Mouse (Mus musculus): ENCODE data around the gene Map3k9.

Gene Map3k9

DNA sequence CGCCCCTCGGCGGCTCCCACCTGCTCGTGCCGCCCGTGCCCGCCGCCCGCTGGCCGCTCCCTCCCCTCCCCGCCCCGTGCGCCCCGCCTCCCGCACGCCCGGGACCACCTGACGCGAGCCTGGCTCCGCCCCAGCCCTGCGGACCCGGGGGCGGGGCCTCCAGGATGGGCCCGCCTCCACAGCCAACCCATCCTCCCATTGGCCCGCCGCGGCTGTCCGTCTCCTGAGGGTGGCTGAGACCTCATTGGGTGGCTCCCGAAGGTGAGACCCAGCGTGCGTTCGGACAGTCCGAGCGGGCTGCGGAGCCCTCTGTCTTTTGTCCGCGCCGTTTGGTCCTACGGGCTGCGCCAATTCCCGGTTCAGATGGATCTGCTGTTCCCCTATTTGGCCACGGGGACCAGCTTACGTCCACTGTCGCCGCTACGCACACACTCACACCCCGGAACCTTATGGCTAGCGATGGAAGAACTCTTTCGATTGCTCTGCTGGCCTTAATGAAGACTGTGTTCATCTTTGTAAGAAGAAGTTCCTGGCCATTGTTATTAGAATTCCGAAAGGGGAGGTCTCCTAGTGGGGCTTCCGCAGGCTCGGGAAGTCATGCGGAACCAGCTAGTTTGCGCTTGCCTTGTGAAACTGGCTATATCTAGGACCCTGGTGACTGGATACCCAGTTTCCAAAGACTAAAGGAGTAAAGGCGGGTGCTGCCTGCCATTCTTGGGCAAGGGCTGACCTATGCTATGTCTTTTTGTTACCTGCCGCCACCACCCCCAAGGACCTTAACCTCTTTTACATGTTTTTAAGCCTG is at the start of gene Map3k9:
Gene Map3k9, minus strand, starts transcription at position 71 of the 805 bp plus-strand sequence.
- peak; percentile 99 for DNase-seq (ENCODE audit: low spot score)

DNA sequence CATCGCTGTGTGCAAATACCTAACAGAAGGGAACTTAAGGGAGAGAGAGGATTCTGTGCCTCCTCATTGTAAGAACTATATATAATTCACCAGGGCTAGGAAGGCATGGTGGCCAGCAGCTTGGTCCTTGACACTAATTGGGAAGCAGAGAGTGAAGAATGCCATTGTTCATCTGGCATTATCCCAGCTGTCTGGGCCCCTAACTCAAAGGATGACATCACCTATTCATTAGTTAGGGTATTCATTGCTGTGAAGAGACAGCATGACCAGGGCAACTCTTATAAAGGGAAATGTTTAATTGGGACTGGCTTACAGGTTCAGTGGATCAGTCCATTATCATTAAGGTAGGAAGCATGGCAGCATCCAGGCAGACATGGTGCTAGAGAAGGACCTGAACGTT is 47.4 kb upstream of the Map3k9 start:
- no peak for DNase-seq (ENCODE audit: low spot score)

DNA sequence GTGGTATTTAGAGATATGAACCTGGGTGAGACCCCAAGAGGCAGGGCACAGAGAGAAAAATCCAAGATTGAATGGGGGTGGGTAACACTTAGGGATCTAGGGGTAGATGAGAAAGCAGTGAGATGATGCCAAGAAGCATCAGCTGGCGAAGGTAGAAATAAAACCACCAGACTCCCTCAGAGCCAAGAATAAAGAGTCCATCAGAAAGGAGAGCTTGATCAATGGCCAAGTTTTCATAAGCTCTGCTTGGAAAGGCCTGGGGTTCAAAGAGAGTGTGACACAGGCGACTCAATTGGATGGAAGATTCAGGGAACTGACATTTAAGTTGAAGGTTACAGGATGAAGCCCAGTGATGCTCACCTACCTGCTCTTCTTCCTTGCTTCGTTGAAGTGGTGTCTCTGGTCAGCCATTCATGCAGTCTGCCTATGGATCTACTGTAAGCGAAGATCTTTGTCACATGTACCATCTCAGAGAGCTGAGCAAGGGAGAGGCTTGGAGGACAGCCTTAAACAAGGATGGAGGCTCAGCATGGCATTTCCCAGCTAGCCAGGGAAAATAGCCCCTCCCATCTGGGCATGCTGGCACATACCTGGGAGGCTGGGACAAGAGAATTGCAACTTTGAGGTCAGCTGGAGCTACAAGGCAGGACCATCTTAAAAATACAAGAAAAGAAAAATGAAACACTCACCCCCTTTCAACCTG is 42.0 kb upstream of the Map3k9 start:
- no peak for DNase-seq (ENCODE audit: low spot score)

DNA sequence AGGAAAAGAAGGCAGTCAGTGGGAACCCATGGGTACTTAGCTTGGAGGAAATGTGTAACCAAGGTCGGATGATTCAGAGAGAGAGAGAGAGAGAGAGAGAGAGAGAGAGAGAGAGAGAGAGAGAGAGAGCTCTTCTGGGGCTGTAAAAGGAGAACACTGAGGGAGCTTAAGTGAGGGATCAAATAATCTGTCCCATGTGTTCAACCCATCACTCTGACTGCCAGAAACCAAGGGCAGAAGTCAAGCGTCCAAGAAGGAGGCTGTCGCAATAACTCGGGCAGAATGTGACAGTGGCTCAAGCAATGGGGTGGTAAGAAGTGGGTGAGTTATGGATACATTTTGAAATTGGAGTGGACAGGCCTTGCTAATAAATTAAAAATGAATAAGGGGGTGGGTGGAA is 41.2 kb upstream of the Map3k9 start:
- no peak for DNase-seq (ENCODE audit: low spot score)

DNA sequence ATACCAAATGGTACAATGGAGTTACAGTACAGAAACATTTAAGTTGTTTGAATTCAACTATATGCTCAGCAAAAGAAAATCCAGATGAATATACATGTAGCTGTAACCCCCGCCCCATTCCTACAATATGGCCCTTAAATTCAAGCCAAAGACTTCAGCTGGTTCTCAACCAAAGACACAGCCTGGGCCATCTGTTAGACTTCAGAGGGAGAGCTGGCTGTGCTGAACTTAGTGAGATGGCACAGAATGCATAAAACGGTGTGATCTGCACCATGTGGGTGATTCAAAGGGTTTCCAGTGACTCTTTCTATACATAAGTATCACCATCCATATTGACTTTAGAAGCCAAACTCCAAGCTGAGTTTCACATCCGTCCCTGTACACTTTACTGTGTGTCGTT is 39.7 kb upstream of the Map3k9 start:
- DNase-seq (ENCODE audit: low spot score): no peak

- DNase-seq (ENCODE audit: low spot score): no peak
These were observed 36.1 kb upstream of the Map3k9 start for GRCm38 (mm10) chr12:81817126-81817505.

DNA sequence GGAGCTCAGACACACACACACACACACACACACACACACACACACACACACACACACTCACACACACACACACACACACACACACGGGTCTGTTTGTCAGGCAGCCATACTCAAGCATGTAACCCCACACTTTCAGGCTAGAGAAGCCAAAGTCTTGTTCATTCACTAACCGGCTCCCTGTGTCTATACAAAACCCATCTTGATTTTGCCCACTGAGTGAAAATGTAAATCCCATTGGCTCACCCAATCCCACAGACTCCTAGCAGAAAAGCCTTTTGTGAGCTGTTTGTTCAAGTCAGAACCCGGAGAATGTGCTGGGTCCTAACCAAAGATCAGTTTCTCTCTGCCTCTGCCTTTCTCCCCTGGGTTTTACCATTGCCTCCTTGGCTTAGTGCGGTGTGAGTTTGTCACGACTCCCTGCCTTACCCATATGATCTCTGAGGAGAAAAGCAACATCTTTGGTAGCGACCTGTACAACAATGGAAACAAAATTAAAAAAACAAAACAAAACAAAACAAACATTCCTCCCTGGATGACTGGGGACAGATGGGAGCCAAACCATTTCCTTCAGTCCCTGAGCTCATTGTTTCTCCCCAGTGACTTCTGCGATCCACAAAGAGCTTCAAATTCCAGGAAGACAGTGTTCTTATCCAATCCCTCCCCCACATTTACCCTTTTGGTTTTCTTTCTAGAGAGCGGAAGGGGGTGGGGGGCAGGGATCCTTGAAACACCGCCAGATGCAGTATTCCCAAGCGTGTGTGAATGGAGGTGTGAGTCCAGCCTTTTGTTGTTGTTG is 35.6 kb upstream of the Map3k9 start:
- DNase-seq (ENCODE audit: low spot score): no peak

- DNase-seq (ENCODE audit: low spot score): no peak
These were observed 33.8 kb upstream of the Map3k9 start for GRCm38 (mm10) chr12:81814742-81815141.

- no peak for DNase-seq (ENCODE audit: low spot score)
These were observed 29.4 kb upstream of the Map3k9 start for GRCm38 (mm10) chr12:81810417-81810816.

DNA sequence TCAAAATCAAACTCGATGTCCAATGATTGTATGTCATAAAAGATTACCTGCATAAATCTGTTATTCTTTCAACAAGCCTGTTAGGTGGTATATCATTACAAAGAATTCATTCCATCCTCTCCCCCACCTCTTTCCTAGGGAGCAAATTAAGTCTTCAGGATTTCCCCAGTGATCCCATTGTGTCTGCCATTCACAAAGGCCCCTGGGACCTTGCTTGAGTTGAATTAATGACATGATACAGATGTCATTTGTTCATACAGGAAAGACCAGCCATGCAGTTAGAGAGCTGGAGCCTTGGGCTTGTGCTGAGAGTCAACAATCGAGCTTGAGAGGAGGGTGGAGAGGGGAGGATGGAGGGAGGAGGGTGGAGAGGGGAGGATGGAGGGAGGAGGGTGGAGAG is 27.6 kb upstream of the Map3k9 start:
- DNase-seq (ENCODE audit: low spot score): peak; percentile 28

DNA sequence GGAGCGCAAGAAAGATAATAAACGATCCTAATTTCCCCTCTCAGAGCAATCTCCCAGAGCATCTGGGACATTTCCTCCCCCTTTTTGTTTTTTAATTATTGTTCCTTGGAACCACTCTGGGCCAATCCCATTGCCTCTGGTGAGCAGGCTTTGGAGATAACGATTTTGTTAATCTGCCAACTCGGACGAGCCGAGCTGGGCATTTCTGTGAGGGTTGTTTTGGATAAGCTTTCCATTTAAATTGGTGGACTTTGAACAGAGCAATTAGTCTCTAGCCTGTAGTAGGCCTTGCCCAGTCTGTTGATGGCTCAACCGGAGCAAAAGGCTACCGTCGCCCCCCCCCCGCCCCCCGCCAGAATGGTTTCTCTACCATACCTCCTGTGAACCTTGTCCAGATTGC is 27.0 kb upstream of the Map3k9 start:
- DNase-seq (ENCODE audit: low spot score): peak; percentile 78

GRCm38 (mm10) chr12:81807529-81807837 is 26.5 kb upstream of the Map3k9 start:
- DNase-seq (ENCODE audit: low spot score): peak; percentile 45

GRCm38 (mm10) chr12:81806759-81807528 is 26.0 kb upstream of the Map3k9 start:
- DNase-seq (ENCODE audit: low spot score): peak; percentile 73

GRCm38 (mm10) chr12:81806114-81806513 is 25.1 kb upstream of the Map3k9 start:
- DNase-seq (ENCODE audit: low spot score): no peak

GRCm38 (mm10) chr12:81803803-81804202 is 22.8 kb upstream of the Map3k9 start:
- DNase-seq (ENCODE audit: low spot score): no peak

GRCm38 (mm10) chr12:81803016-81803415 is 22.0 kb upstream of the Map3k9 start:
- DNase-seq (ENCODE audit: low spot score): no peak

DNA sequence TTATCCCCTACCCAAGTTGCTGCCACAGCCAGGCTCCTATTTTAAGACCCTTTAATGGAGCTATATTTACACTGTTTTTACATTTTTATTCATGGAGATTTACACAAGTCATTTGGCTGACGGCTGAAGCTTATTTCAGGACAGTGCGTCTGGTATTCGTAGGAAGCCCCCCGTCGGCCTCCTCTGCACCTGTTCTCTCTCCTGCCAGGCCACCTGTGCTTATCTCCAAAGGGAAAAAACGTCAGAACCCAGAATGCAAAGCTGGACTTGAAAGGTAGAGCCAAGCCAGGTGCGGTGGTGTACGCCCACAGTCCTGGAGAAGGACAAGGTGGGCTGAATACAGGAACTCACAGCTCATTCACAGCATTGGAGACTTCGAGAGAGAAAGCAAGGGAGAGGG is 20.2 kb upstream of the Map3k9 start:
- no peak for DNase-seq (ENCODE audit: low spot score)

DNA sequence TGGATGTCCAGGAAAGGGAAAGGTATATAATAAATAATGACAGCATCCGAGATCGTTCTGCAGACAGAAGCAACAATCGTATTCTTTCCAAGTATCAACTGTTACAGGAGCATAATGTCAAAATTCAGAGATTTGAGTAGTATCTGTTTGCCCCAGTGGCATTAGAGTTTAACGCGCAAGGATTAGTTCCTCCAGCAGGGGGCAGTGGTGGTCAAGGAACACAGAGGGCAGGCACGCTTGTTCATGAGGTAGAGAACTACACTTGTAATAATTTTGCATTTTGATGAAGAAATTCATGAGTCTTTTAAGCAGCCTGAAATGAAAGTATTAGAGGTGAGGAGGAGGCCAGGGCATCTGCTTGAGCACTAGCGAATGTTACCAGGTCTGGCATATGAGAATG is 15.6 kb upstream of the Map3k9 start:
- peak; percentile 89 for DNase-seq (ENCODE audit: low spot score)

DNA sequence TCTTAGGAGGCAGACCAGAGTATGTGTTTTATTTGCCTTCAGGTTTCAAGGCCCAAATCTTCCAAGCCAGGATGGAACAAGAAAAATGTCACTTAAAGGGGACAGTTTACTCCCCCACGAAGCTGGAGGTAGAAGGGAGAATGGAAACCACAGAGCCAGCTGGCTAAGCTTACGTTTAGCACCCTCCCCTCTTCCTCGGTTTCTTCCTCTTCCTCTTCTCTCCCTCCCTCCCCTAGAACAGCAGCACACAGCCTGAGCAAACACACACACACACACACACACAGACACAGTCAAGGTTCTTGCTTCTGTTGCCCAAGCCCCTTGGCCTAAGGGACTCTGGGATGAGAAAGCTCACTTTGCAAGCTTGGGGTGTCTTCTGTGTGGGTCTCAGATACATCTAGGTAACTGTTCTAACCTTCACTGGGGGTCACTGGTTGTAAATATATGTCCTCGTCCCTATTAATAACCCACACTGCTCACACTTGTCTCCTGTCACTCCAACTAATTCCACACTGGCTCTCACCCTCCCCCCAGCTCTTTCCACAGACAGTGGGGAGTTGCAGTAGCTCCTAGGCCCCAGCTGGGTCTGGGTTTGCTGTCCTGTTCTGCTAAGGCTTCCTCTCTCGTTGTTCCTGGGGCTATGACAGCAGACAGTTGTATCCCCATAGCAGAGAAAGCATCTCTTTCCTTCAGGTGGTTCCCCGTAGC is 11.7 kb upstream of the Map3k9 start:
- DNase-seq (ENCODE audit: low spot score): no peak

DNA sequence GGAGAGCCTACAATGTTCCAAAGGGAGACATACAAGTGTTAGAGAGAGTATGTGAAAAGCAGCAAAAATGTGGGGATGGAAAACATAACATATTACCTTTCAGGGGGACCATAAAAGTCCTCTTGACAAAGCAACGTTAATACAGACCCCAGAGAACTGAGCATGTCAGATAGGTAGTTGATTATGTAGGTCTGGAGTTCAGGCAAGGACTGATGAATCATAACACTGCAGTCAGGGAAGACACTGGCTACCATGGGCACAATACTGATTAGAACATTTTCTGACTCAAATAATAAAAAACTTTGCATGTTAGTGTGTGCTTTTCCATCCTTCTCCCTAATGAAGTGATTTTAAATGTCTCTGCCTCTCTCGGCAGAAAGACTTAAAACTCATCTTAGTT is 8.5 kb upstream of the Map3k9 start:
- DNase-seq (ENCODE audit: low spot score): peak; percentile 82

- DNase-seq (ENCODE audit: low spot score): peak; percentile 97
These were observed 7.7 kb upstream of the Map3k9 start for GRCm38 (mm10) chr12:81788672-81789084.

DNA sequence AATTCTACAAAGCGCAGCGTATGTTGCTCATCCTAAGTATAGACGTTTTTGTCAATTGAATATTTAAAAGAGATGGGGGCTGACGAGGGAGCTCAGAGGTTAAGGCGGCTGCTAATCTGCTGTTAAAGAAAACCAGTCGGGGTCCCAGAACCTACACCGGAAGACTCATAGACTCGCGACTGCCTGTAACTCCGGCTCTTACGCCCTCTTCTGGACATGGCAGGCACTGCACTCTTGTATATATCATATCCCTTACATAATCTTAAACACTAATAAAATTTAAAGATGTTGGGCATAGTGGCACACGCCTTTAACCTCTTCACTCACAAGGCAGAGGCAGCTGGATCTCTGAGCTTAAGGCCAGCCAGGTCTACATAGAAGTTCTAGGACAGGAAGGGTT is 6.3 kb upstream of the Map3k9 start:
- DNase-seq (ENCODE audit: low spot score): no peak

Data from MN1 (cell line).